Mouse (Mus musculus) left cerebral cortex, postnatal 36 days (tissue): ENCODE results near the gene Ptgdr2. TPM values are rescaled to one million over a fixed set of nuclear protein-coding genes. Genes with fewer than 3 reads are reported as not detected.
A peak's percentile ranks its signal among the peaks of the same experiment; 100 is the strongest.

Experiments
- DNase-seq, 2 experiments: peaks; one replicate each; pipeline ENCODE4 v3.0.0; 2021 to 2022; ENCODE audit warnings: low spot score in 2 of 2, mixed read lengths in 1 of 2
- intact Hi-C: fragments of 180-260 bp; cut with DNase I; formaldehyde crosslinking; loops from one replicate; pipeline ENCODE4 v1.15.1; 2025
- total RNA-seq, 2 experiments: library from RNA; stranded (reverse); gene quantifications; 2 replicates each; pipeline ENCODE4 v1.2.3; 2021

Ptgdr2 gene
- under 1 TPM in 1 of 2 experiments, not detected in 1; 0.20 TPM for total RNA-seq

DNA sequence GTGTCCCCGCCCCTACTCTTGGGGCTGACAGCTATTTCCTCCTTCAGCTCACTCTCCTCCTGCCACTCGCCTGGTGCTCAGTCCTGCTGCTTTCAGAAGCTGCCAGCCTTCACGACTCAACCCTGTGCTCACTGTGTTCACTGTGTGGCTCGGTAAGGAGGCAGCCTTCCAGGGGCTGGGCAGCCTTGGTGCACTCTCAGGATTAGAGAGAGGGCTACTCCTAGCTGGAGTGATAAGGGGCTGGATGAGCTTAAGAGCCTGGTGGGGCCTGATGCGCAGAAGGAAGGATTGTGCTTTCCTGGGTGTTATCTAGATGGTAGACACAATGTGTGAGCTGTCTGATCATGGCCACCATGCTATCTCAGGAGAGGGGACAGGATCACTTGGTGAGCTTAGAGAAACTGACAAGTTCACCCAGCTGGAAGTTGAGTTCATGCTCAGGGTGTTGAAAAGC, at the start of gene Ptgdr2:
Gene Ptgdr2 (plus strand): TSS at position 51 of the 454 bp plus-strand sequence.
- intact Hi-C loops, result no loop called here
- no peak for DNase-seq

DNA sequence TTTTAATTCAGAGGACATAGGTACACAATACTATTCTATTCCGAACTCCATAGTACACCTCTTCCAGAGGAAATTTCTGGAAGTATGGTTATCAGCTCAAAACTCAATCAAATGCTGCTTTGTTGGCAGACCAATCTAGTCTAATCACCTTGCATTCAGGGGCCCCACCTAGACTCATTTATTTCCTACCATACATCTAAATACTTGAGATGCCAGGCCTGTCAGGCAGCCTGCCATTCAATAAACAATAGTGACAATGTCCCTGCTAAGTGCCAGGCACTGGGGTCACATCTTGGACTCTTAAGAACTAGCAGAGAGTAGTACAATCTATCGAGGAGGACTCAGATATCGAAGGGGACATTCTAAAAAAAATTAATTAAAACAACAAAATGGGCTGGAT, 44.8 kb upstream of the Ptgdr2 start:
- DNase-seq, result no peak
- intact Hi-C loops, result no loop called here

DNA sequence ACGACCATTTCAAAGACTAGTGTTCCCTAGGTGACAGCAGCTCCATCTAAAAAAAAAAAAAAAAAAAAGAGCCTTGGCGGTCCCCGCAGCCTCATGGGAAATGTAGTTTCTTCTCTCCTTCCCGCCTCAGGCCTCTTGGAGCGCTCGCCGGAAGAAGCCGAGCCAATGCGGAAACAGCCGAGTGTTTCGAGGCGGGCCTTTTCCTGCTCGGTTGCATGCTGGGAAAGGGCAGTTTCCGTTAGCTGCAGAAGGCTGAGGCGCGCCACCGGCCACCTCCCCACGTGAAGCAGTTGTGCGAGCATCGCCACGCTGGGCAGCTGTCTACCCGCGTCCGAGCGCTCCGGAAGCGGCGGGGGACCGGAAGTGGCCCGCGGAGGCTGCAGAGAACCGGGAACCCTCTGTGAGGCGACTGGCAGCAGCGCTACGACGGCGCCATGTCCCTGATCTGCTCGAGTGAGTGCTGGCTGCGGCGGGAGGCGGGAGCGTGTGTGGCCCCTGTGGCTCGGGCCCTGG, 41.9 kb upstream of the Ptgdr2 start, which contains the start of gene Prpf19:
Gene Prpf19 (plus strand): TSS at position 216 of the 513 bp plus-strand sequence.
- intact Hi-C loops, result loop anchor here (2.0 kb wide), 2 partner anchors 14 to 54 kb away; partner anchors contain the start of gene Ccdc86
- DNase-seq, result peak; percentile 99

DNA sequence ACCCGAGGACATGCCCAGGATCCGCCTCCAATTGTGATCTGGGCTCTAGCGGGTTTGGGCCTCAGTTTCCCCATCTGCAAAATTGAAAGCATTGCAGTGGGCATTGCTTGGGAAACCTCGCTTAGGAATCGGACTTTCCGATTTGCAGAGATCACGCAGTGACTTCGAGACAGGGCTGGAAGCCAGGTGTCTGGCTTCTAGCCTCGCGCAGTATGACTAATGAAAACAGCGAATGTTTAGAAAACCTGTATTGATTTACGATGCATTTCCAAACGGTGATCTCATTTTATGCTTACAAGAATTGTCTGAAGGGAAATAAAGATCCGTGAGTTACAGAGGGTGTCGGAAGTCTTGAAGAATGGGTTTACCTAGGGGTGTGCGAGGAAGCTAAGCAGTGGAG, 41.3 kb upstream of the Ptgdr2 start:
- intact Hi-C loops, result loop anchor here (2.0 kb wide), 2 partner anchors 15 to 53 kb away; partner anchors contain the start of gene Ccdc86
- no peak for DNase-seq

DNA sequence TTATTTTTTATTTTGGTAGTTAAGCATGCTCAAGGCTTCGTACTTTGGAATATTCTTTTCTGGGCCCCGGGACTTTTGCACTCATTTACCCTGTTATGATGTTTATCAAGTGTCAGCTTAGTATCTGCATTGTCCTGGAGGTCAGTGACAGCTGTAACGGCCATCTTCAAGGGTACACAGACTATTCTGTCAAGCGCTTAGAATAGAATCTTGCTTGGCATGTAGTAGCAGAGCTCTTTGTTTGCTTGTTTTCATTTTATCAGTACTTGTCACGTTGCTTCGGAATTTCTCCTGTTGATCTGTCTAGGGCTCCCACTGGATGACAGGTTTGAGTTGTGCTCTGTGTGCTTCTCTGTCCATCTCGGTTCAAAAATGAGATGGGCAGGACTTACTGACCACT, 40.1 kb upstream of the Ptgdr2 start:
- no peak for DNase-seq
- intact Hi-C loops, result no loop called here

DNA sequence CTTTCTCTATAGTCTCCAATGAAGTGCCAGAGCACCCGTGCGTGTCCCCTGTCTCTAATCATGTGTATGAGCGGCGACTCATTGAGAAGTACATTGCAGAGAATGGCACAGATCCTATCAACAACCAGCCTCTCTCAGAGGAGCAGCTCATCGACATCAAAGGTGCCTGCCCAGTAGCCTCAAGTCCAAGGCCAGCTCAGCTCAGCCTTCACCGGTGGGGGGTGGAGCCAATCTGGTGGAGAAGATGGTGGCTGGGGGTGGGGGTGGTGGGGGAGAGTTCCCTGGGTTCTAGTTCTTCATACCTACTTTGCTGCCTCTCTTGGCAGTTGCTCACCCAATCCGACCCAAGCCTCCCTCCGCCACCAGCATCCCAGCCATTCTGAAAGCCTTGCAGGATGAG, 39.5 kb upstream of the Ptgdr2 start:
- no peak for DNase-seq
- intact Hi-C loops, result no loop called here

DNA sequence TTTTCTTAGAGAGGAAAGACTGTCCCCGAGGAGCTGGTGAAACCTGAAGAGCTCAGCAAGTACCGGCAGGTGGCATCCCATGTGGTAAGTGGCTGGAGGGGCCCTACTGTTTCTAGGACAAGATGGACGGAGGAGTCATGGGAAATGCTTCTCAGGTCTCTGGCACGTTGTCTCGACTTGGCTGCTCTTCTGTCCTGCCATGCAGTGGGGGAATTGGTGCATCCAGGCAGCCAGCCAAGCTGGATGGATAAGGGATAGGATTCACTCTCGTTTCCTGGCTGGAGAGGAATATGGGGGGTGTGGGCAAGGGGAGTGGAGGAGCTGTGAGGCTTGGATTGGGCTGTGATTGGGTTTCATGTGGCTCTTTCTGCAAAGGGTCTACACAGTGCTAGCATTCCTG, 36.6 kb upstream of the Ptgdr2 start:
- DNase-seq, result no peak
- intact Hi-C loops, result no loop called here

DNA sequence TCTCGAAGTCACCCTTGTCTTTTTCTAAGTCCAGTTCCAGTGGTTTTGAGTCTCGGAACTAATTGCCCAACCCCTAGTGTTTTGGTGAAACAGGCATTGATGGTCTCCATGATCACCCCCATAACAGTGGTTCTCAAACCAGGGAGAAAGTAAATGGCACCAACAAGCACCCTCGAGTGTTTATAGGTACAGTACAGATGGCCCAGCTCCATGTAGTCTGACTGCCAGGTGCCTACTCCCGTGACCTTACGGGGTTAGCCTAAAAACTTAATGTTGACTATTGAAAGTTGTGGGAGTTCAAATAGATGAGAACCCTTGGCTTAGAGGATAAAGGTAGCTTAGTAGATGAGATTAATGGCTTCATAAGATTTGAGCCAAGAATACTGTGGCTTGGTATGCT, 35.9 kb upstream of the Ptgdr2 start:
- intact Hi-C loops, result no loop called here
- no peak for DNase-seq

DNA sequence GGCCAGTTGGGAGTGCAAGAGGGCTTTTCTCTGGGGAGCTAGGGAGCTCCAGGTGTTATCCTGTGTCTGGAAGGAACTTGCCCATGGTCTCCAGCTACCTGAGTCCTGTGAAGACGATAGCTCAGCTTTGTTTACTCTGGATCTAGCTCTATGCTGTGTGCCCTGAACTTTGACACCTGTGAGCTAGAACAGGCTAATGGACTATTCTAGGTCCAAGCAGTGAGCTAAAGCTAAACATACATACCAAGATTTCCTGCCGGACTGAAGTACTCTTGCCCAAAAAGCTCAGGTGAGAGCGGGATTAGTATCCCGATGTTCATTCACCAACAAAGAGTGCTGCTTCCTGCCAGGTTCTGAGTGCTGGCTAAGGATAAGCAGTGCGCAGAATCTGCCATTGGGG, 32.4 kb upstream of the Ptgdr2 start:
- no peak for DNase-seq
- intact Hi-C loops, result no loop called here

DNA sequence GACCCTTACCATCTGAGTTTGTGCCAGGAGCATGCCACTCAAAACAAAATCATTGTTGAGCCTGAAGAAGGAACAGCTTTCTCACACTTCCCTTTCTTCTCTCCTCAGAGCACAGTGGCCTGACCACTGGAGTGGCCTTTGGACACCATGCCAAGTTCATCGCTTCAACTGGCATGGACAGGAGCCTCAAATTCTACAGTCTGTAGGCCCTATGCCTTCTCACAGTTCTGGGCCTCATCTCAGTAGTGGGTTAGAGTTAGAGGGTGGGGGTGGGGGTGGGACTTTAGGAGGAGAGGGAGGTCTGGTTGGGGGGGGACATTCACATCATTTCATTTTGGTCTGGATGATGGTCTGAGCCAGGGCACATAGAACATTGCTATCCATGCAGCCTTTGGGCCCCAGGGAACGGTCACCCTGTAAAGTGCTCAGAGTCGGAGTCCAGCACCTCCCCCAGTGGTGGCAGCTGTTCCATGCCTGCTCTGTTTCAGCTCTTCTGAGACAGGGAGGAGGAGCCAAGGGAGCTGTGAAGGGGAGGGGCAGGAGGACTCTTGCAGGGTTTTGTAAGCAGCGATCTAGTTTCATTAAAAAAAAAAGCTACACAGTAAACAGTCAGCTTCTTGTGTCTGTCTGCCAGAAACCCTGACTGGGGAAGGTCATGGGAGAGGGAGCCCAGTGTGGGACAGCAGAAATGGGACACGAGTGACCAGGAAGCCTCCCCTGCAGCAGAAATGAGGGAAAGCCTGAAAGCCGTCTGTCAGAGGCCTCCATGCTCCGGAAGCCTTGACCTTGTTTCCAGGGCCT, 31.8 kb upstream of the Ptgdr2 start:
- intact Hi-C loops, result no loop called here
- peak; percentile 31 to 51 for DNase-seq

DNA sequence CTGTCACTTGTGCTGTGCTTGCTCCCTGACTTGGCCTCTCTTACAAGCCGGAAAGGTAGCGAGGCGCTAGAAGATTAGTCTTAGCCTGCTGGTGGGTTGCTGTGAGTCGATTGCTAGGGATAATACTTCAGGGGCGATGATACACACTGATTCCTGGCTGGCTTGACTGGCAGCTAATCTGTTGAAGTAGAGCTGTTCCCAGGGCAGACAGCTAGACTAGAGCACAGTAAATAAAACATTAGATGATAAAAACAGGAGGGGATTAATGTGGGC, 31.3 kb upstream of the Ptgdr2 start:
- intact Hi-C loops, result no loop called here
- no peak for DNase-seq

DNA sequence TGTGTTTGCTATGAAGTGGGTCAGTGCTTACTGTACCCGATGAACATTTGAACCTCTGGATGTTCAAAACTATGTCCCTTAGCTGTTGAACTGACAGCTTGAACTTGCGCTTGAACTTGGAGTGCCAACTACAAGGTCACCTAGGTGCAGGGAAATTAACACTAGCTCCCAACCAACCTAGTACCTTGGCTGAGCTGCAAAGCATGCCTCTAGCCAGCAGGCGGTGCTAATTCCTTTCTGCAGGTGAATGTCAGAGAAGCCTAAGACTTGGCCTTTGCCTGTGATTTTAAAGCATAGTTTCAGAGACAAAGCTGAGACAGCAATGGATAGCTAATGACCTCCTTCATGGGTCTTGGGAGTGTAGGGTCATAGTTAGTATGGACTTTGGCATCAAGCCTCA, 29.1 kb upstream of the Ptgdr2 start:
- intact Hi-C loops, result loop anchor here (2.0 kb wide), 1 partner anchor 51 kb away; no protein-coding TSS in a partner anchor
- peak; percentile 25 to 55 for DNase-seq

DNA sequence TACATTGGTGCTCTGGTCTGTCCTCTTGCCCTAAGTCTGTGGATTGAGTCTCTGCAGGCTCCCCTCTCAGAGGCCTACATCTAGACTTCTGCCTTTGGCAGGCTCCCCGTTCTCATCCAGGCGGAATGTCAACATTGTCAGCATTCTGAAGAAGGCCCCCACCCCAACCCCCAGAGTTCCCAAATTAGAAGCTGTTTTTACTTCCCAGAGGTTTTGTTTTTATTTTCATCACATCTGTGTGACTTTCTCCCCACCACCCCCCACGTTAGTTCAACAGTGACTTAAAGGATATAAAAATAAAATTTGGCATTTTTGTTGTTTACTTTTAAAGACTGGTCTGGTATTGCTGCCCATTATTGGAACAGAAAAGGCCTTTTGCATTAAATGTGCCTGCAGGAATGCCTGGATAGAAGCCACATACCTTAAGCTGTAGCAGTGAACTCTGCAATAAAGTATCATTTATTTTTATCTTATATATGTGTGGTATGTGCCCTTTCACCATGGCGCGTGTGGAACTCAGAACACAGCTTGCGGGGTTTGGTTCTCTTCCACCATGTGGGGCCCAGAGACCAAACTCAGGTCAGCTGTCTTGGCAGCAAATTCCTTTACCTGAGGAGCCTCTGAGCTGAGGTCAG, 27.8 kb upstream of the Ptgdr2 start:
- intact Hi-C loops, result loop anchor here (2.0 kb wide), 1 partner anchor 50 kb away; no protein-coding TSS in a partner anchor

DNA sequence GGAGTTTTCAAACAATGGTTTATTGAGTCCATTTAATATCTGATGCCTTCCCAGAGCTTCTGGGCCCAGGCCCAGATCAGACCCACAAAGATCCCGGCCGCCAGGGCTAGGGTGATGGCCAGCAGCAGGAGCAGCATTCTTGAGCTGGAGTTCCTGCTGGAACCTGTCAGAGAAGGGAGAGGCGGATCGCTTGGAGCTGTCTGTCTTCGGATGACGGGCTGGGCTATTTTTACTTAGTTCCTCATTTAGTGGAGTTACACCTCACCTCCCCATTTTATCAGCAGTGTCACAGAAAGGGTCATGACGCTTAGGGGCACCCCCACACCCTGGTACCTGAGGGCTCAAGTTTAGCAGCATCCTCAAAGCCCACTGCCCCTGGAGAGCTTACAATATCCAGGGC, 22.7 kb upstream of the Ptgdr2 start:
- no peak for DNase-seq
- intact Hi-C loops, result no loop called here

More for the DNA sequence above, 27.8 kb upstream of the Ptgdr2 start:
- DNase-seq, result no peak

DNA sequence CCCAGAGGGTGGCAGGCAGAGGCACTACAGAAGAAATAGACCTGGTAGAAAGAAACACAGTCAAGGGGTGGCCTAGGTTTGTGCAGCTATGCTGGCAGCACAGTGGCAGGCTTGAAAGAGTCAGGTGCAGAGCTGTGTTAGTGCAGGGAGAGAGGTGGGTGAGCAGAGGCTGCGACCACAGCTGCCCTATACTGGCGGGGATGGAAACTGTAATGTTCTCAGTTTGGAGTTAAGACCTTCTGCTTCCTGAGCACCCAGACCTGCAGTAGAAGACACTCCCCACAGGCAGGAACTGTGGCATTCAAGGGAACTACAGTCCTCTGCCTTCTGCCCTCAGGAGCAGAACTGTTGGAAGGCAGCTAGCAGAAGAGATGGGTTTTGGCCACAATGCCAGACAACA, 22.1 kb upstream of the Ptgdr2 start:
- DNase-seq, result no peak
- intact Hi-C loops, result no loop called here

DNA sequence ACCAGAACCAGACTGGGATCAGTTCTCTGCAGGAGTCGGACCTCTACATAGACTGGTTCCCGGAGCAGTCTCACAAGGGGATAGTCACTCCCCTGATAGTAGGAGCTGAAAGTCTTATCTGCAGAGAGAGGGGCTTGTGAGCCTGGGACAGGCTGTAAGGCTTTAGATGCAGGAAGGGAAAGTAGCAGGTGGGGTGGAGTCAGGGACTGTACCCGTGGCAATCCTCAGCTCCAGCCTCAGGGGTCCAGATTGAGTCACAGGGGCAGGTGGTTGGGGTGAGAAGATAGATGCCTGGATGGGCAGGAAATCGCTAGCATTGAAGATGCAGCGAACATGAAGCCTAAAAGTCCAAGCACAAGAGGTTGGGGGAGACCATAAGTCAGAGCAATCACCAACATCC, 20.5 kb upstream of the Ptgdr2 start:
- DNase-seq, result no peak
- intact Hi-C loops, result no loop called here

DNA sequence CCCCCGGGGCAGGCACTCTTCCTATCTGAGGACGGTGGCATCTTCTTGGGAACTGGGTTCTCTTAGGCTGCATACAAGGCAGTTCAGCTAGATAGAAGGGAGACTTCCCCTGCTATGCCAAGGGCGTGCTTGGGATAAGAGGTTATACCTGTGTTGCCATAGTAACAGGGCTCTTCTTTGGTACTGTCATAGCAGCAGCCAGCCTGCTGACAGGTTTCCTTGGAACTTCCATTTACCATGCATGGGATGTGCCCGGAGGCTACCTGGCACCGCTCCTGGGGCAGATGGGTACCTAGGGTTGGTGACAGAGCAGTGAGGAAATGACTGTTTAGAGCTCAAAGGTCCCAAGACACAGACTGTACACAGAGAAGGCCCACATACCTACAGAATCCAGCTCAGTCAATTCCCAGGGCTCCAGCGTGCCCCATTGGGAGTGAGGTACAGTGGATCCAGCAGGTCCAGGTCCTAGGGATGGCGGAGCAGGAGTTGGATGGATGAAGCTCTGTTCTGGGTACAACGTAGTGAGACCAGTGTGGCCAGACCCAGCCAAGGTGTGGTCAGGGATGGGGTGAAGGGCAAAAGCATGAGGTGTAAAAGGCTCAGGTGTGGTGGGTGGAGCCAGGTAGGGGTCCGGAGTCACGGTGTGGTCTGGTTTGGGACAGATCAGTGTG, 18.5 kb upstream of the Ptgdr2 start:
- intact Hi-C loops, result no loop called here
- no peak for DNase-seq

DNA sequence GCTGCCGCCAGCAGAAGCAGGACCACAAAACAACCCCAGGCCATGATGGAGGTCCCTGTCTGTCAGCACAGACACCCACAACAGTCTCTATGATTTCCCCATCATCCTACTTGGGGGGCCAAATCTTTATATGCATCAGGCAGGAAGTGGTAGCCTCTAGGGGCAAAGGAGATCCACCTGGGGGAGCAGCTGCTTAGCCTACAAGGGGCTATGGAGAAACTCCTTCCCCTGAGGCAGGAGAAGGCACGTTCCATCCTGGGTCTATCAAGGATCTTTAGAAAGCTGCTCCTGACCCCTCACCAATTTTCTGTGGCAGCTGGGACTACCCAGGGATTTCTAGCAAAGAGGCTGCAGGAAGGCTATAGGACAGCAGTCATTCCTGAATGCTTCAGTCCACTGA, 16.4 kb upstream of the Ptgdr2 start, which contains the start of gene Zp1:
Gene Zp1 (minus strand): TSS at position 101 of the 400 bp plus-strand sequence.
- no peak for DNase-seq
- intact Hi-C loops, result no loop called here

DNA sequence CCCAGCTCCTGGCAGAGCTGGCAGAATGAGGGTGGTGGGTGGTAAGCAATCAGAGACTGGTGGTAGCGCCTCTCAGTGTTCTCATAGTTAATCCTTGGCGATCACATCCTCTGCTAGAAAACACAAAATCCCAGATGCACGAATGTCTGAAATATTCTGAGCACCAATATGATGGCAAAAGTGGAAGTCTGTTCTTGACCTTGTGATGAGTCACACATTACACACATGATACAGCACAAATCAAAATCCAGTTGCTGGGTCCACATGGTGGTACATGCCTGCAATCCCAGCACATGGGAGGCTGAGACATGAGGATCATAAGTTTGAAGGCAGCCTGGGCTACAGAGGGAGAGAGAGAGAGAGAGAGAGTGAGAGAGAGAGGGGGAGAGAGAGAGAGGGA, 15.9 kb upstream of the Ptgdr2 start:
- no peak for DNase-seq
- intact Hi-C loops, result no loop called here

DNA sequence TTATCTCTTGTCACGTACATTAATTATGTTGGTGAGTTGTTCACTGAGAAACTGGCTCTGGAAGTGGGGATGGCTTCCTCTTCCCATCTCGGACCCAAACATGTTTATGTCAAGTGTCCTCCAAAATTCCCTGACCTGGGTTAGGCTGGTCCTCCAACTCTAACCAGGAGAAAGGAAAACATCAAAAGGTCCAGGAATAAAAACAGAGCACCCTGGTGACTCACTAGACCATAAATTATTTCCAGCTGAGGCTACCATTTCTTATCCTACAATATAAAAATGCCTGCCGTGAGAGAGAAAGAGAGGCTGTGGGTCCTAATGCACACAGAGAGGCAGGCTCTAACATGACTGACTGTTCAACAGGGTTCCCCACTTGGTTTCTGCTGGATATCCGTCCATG, 12.7 kb upstream of the Ptgdr2 start:
- DNase-seq, result no peak
- intact Hi-C loops, result no loop called here
